Mouse (Mus musculus) limb, embryonic 14.5 days (tissue): Measurements from ENCODE around the gene Acox1. TPM values are rescaled to one million over a fixed set of nuclear protein-coding genes. Genes with fewer than 3 reads are reported as not detected.

Experiments used
- ATAC-seq: fragments of 200-750 bp; cut with Nextera tagmentation; 2 replicates; pipeline ENCODE4 v1.8.0; 2017; ENCODE audit warnings: low read depth, moderate number of reproducible peaks, moderate TSS enrichment; ENCODE audit not compliant: low FRiP score
- DNase-seq: peaks from one replicate; pipeline ENCODE4 v3.0.0-alpha.2; 2015; ENCODE audit warnings: low spot score
- H3K27ac ChIP-seq: fragments of 300-500 bp; sonication (generic); replicated peaks from 2 replicates; pipeline ENCODE4 v1.5.1; 2014; ENCODE audit warnings: low read depth, mild to moderate bottlenecking, low read length, moderate library complexity, mixed read lengths
- H3K27me3 ChIP-seq: fragments of 300-500 bp; sonication (generic); 2 replicates; pipeline ENCODE4 v1.6.1; 2014; ENCODE audit warnings: low read length, mixed read lengths; ENCODE audit not compliant: control insufficient read depth, insufficient read depth
- H3K36me3 ChIP-seq: fragments of 300-500 bp; sonication (generic); 2 replicates; pipeline ENCODE4 v1.6.1; 2014; ENCODE audit warnings: mild to moderate bottlenecking, low read length, moderate library complexity, mixed read lengths; ENCODE audit not compliant: control insufficient read depth, insufficient read depth
- H3K4me1 ChIP-seq: fragments of 300-500 bp; sonication (generic); 2 replicates; pipeline ENCODE4 v1.6.1; 2014; ENCODE audit warnings: antibody characterized with exemption, low read length, mixed read lengths; ENCODE audit not compliant: control insufficient read depth, insufficient read depth
- H3K4me2 ChIP-seq: fragments of 300-500 bp; sonication (generic); replicated peaks from 2 replicates; pipeline ENCODE4 v1.6.1; 2014; ENCODE audit warnings: low read depth, mild to moderate bottlenecking, low read length, moderate library complexity; ENCODE audit not compliant: severe bottlenecking
- H3K4me3 ChIP-seq: fragments of 300-500 bp; sonication (generic); replicated peaks from 2 replicates; pipeline ENCODE4 v1.5.1; 2014; ENCODE audit warnings: low read length
- H3K9ac ChIP-seq: fragments of 300-500 bp; sonication (generic); 2 replicates; pipeline ENCODE4 v1.6.1; 2014; ENCODE audit warnings: mild to moderate bottlenecking, low read depth, low read length, moderate library complexity; ENCODE audit not compliant: severe bottlenecking
- H3K9me3 ChIP-seq: fragments of 300-500 bp; sonication (generic); 2 replicates; pipeline ENCODE4 v1.6.1; 2016; ENCODE audit warnings: low read length; ENCODE audit not compliant: control insufficient read depth
- POLR2A ChIP-seq: fragments of 200-500 bp; IDR thresholded peaks from 2 replicates; pipeline ENCODE4 v1.8.0; 2012; ENCODE audit warnings: inconsistent platforms, mild to moderate bottlenecking, moderate library complexity, borderline replicate concordance; ENCODE audit not compliant: insufficient read depth, insufficient read length; ENCODE audit errors: extremely low read depth
- WGBS: fragments of 180-500 bp; shearing (Covaris S2); extraction: QIAGEN DNeasy Blood & Tissue Kit; methylation state at CpG from one replicate; pipeline ENCODE4 v1.1.7; 2014; 5-methylcytosine and 5-hydroxymethylcytosine counted together
- polyA plus RNA-seq, 2 experiments: library from polyadenylated mRNA; depleted of rRNA in 1 of 2; stranded (reverse) in 1 of 2; unstranded in 1 of 2; fragments of >200 nt; fragmentation: Nextera tagmentation in 1 of 2; extraction: Ambion mirVana in 1 of 2; gene quantifications; 2 replicates each; pipeline versions ENCODE4 v1.2.1 to v1.2.3; 2012 to 2014

The Acox1 gene
- polyA plus RNA-seq, 2 experiments, result 26.3 to 38.1 TPM

- Histone ChIP-seq H3K9ac (no peak overlapping the region), H3K27me3 (no peaks in the 10 kb centered on the region), H3K9me3 (no peaks in the 10 kb centered on the region), H3K4me1 (no peaks in the 10 kb centered on the region), H3K27ac (no peak overlapping the region), H3K4me2 (no peak overlapping the region), H3K36me3 (peaks cover 68% of the 10 kb centered on the region), H3K4me3 (no peak overlapping the region)
- no peak for ATAC-seq
- no peak for DNase-seq
- 84% methylated on average over 3 of the region's 3 CpGs for WGBS
- TF ChIP-seq POLR2A, result no peak
Measured at GRCm38 (mm10) chr11:116143468-116143867, 55.4 kb downstream of the Acox1 start.

DNA sequence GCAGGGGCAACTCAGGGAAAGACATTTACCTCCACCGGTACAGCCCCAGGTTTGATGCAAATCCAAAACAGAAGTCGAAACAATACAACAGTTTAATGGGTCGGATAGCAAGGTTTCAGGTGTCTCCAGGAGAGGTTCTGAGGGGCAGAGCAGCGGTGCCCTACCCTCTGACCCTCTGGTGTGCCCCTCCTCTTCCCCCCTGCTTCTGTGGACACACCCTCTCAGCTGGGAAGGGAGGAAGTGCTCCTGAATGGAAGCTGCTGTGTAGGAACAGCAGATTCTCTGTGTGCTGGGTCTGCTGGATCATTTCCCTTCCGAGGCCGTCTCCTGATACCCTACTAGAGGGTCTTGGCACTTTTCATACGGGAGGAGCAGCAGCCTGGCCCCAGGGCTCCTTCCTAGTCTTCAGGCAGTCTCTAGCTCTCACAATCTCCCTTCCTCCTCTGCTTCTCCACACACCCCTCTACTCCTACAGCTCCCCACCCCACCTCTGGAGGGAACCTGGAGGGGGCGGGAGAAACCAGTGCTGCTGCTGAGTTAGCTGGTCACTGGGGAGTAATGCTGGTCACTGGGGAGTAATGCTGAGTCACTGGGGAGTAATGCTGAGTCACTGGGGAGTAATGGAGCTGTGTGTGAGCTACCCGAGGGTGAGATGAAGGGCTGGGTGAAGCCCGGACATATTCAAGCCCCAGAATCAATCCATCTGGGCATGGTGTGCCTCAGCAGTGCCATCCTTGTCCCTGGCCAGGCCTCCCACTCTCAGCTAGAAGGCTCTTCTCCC, 56.4 kb downstream of the Acox1 start:
- Histone ChIP-seq H3K4me2 (no peak overlapping the region), H3K4me3 (no peak overlapping the region), H3K9me3 (no peaks in the 10 kb centered on the region), H3K36me3 (peaks cover 58% of the 10 kb centered on the region), H3K27ac (no peak overlapping the region), H3K27me3 (no peaks in the 10 kb centered on the region), H3K9ac (no peak overlapping the region), H3K4me1 (peaks cover 4% of the 10 kb centered on the region; the same call in 1 of the 2 replicates)
- 70% methylated on average over 10 of the region's 10 CpGs for WGBS
- DNase-seq (no peak), ATAC-seq (no peak)
- TF ChIP-seq POLR2A, result no peak

GRCm38 (mm10) chr11:116138468-116139138, 60.2 kb downstream of the Acox1 start, which contains the start of gene Mrpl38:
Mrpl38 (minus strand) TSS chr11:116138868.
- H3K4me1 ChIP-seq, result peaks cover 4% of the 10 kb centered on the region; the same call in 1 of the 2 replicates
- peak; percentile 69; the same call in 1 of the 2 replicates for TF ChIP-seq POLR2A
- ATAC-seq, result peak; percentile 96
- peak within 1 kb of the TSS; percentile 76 for H3K4me3 ChIP-seq
- H3K36me3 ChIP-seq, result peaks cover 46% of the 10 kb centered on the region
- no peaks in the 10 kb centered on the region for H3K9me3 ChIP-seq
- H3K27ac ChIP-seq, result peak within 1 kb of the TSS; percentile 43; the same call in 1 of the 2 replicates
- WGBS, result under 1% methylated on average over 48 of the region's 60 CpGs
- H3K9ac ChIP-seq, result peak within 1 kb of the TSS; percentile 75
- no peaks in the 10 kb centered on the region for H3K27me3 ChIP-seq
- peak; percentile 93 for DNase-seq
- peak within 1 kb of the TSS; percentile 56 for H3K4me2 ChIP-seq

- H3K27me3 ChIP-seq, result no peaks in the 10 kb centered on the region
- TF ChIP-seq POLR2A, result no peak
- peak overlapping the region; percentile 75 for H3K9ac ChIP-seq
- no peak for DNase-seq
- H3K4me2 ChIP-seq, result peak overlapping the region; percentile 56
- no peaks in the 10 kb centered on the region for H3K9me3 ChIP-seq
- peaks cover 44% of the 10 kb centered on the region for H3K36me3 ChIP-seq
- 2% methylated on average over 20 of the region's 20 CpGs for WGBS
- 0 out of 2 replicates have a peak overlapping the region, but pooled peaks have one; percentile 40 for H3K27ac ChIP-seq
- peaks cover 4% of the 10 kb centered on the region; the same call in 1 of the 2 replicates for H3K4me1 ChIP-seq
- ATAC-seq, result no peak
- H3K4me3 ChIP-seq, result peak overlapping the region; percentile 76
Measured at GRCm38 (mm10) chr11:116138096-116138467, 60.8 kb downstream of the Acox1 start.

DNA sequence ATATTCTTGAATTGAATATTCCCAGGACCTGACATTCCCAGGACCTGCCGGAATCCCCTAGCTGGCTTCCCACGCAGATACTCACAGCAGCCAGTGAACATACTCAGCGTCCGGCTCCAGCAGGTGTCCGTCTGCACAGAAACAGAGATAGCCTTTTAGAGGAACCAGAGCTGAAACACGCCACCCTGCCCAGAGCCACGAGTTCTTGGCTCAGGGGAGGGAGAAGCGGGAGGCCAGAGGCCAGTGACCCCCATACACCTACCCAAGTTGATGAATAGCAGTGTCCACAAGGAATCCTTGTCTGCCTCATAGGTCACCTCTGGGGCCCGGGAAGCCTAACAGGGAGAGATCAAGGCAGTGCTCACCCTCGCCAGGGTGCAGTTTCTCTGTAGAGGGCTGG, 64.7 kb downstream of the Acox1 start:
- Histone ChIP-seq H3K36me3 (peaks cover 38% of the 10 kb centered on the region), H3K9ac (no peak overlapping the region), H3K27me3 (no peaks in the 10 kb centered on the region), H3K9me3 (no peaks in the 10 kb centered on the region), H3K4me1 (peaks cover 14% of the 10 kb centered on the region; the same call in 1 of the 2 replicates), H3K4me3 (no peak overlapping the region), H3K4me2 (no peak overlapping the region), H3K27ac (no peak overlapping the region; the same call in 1 of the 2 replicates)
- ATAC-seq (no peak), DNase-seq (no peak)
- 87% methylated on average over 10 of the region's 10 CpGs for WGBS
- TF ChIP-seq POLR2A, result no peak
